Mouse (Mus musculus): ENCODE measurements around the gene Dtx4. TPM values are rescaled to one million over a fixed set of nuclear protein-coding genes. Genes with fewer than 3 reads are reported as not detected.

The Dtx4 gene
- total and polyA plus RNA-seq, 3 experiments: 3.7 to 6.2 (median 5.7) TPM

- peaks cover 8% of the 10 kb centered on the region for H3K4me1 ChIP-seq (ENCODE audit: control insufficient read depth, insufficient read depth, low read length)
- H3K36me3 ChIP-seq (ENCODE audit: control insufficient read depth, insufficient read depth, low read length): no peaks in the 10 kb centered on the region; the same call in 1 of the 2 replicates
- 83% methylated on average over 7 of the region's 7 CpGs for WGBS
- no peak for DNase-seq
- H3K79me2 ChIP-seq (replicated peaks; ENCODE audit: control insufficient read depth, insufficient read depth, low read length): no peaks in the 10 kb centered on the region
- TF ChIP-seq EP300 (IDR thresholded peaks at IDR 0.05; ENCODE audit: insufficient read depth, low read depth, low read length) (no peak), CTCF (IDR thresholded peaks at IDR 0.05) (no peak), POLR2A (IDR thresholded peaks at IDR 0.05; ENCODE audit: insufficient read depth, low read depth, low read length) (no peak)
- H3K27ac ChIP-seq: no peak overlapping the region
- no peak overlapping the region for H3K9ac ChIP-seq (ENCODE audit: low read depth, low read length)
- H3K27me3 ChIP-seq (ENCODE audit: control insufficient read depth, insufficient read depth, low read length): no peaks in the 10 kb centered on the region
- no peak overlapping the region for H3K4me3 ChIP-seq
- intact Hi-C loops (cut with DNase I): no loop called here
Observed at GRCm38 (mm10) chr19:12491636-12492035, 9.6 kb downstream of the Dtx4 start.

GRCm38 (mm10) chr19:12489675-12490570 is 11.3 kb downstream of the Dtx4 start:
- peak overlapping the region; percentile 16; the same call in 1 of the 2 replicates for H3K27ac ChIP-seq
- 84% methylated on average over 11 of the region's 11 CpGs for WGBS
- TF ChIP-seq EP300 (IDR thresholded peaks at IDR 0.05; ENCODE audit: insufficient read depth, low read depth, low read length) (no peak), POLR2A (IDR thresholded peaks at IDR 0.05; ENCODE audit: insufficient read depth, low read depth, low read length) (no peak), CTCF (IDR thresholded peaks at IDR 0.05) (no peak)
- peaks cover 3% of the 10 kb centered on the region for H3K36me3 ChIP-seq (ENCODE audit: control insufficient read depth, insufficient read depth, low read length)
- H3K79me2 ChIP-seq (replicated peaks; ENCODE audit: control insufficient read depth, insufficient read depth, low read length): no peaks in the 10 kb centered on the region
- H3K4me1 ChIP-seq (ENCODE audit: control insufficient read depth, insufficient read depth, low read length): peaks cover 13% of the 10 kb centered on the region
- no peak overlapping the region for H3K9ac ChIP-seq (ENCODE audit: low read depth, low read length)
- H3K27me3 ChIP-seq (ENCODE audit: control insufficient read depth, insufficient read depth, low read length): no peaks in the 10 kb centered on the region
- no peak overlapping the region for H3K4me3 ChIP-seq
- no peak for DNase-seq
- intact Hi-C loops (cut with DNase I): no loop called here

- H3K27me3 ChIP-seq (ENCODE audit: control insufficient read depth, insufficient read depth, low read length): no peaks in the 10 kb centered on the region
- no peaks in the 10 kb centered on the region for H3K79me2 ChIP-seq (replicated peaks; ENCODE audit: control insufficient read depth, insufficient read depth, low read length)
- peak; percentile 62 to 65 for DNase-seq
- peaks cover 16% of the 10 kb centered on the region for H3K4me1 ChIP-seq (ENCODE audit: control insufficient read depth, insufficient read depth, low read length)
- TF ChIP-seq EP300 (IDR thresholded peaks at IDR 0.05; ENCODE audit: insufficient read depth, low read depth, low read length): no peak
- TF ChIP-seq CTCF (IDR thresholded peaks at IDR 0.05): no peak
- TF ChIP-seq POLR2A (IDR thresholded peaks at IDR 0.05; ENCODE audit: insufficient read depth, low read depth, low read length): no peak
- 46% methylated on average over 8 of the region's 8 CpGs for WGBS
- intact Hi-C loops (cut with DNase I): no loop called here
- H3K4me3 ChIP-seq: no peak overlapping the region
- H3K36me3 ChIP-seq (ENCODE audit: control insufficient read depth, insufficient read depth, low read length): peaks cover 4% of the 10 kb centered on the region
- H3K27ac ChIP-seq: peak overlapping the region; percentile 73
- H3K9ac ChIP-seq (ENCODE audit: low read depth, low read length): no peak overlapping the region
Observed at GRCm38 (mm10) chr19:12488969-12489674, 12.1 kb downstream of the Dtx4 start.

- peak overlapping the region; percentile 73 for H3K27ac ChIP-seq
- peak; percentile 35 to 43 for DNase-seq
- no peak overlapping the region for H3K9ac ChIP-seq (ENCODE audit: low read depth, low read length)
- no peaks in the 10 kb centered on the region for H3K27me3 ChIP-seq (ENCODE audit: control insufficient read depth, insufficient read depth, low read length)
- WGBS: 36% methylated on average over 9 of the region's 9 CpGs
- no peaks in the 10 kb centered on the region for H3K79me2 ChIP-seq (replicated peaks; ENCODE audit: control insufficient read depth, insufficient read depth, low read length)
- TF ChIP-seq CTCF (IDR thresholded peaks at IDR 0.05) (peak; percentile 70), EP300 (IDR thresholded peaks at IDR 0.05; ENCODE audit: insufficient read depth, low read depth, low read length) (no peak)
- intact Hi-C loops (cut with DNase I): no loop called here
- peaks cover 15% of the 10 kb centered on the region for H3K4me1 ChIP-seq (ENCODE audit: control insufficient read depth, insufficient read depth, low read length)
- H3K4me3 ChIP-seq: no peak overlapping the region
- peaks cover 4% of the 10 kb centered on the region for H3K36me3 ChIP-seq (ENCODE audit: control insufficient read depth, insufficient read depth, low read length)
Observed at GRCm38 (mm10) chr19:12488205-12488966, 12.9 kb downstream of the Dtx4 start.

GRCm38 (mm10) chr19:12487511-12488204 is 13.6 kb downstream of the Dtx4 start:
- H3K27me3 ChIP-seq (ENCODE audit: control insufficient read depth, insufficient read depth, low read length): no peaks in the 10 kb centered on the region
- peaks cover 4% of the 10 kb centered on the region for H3K36me3 ChIP-seq (ENCODE audit: control insufficient read depth, insufficient read depth, low read length)
- H3K4me1 ChIP-seq (ENCODE audit: control insufficient read depth, insufficient read depth, low read length): peaks cover 15% of the 10 kb centered on the region
- H3K79me2 ChIP-seq (replicated peaks; ENCODE audit: control insufficient read depth, insufficient read depth, low read length): no peaks in the 10 kb centered on the region
- intact Hi-C loops (cut with DNase I): no loop called here
- WGBS: 83% methylated on average over 12 of the region's 12 CpGs
- no peak overlapping the region for H3K4me3 ChIP-seq
- TF ChIP-seq EP300 (IDR thresholded peaks at IDR 0.05; ENCODE audit: insufficient read depth, low read depth, low read length): no peak
- no peak for TF ChIP-seq POLR2A (IDR thresholded peaks at IDR 0.05; ENCODE audit: insufficient read depth, low read depth, low read length)
- TF ChIP-seq CTCF (IDR thresholded peaks at IDR 0.05): no peak
- peak in 1 of 2 experiments; percentile 29 for DNase-seq
- peak overlapping the region; percentile 73 for H3K27ac ChIP-seq
- H3K9ac ChIP-seq (ENCODE audit: low read depth, low read length): no peak overlapping the region

Data from heart, adult 2 months (tissue).